Mouse (Mus musculus): ENCODE data around the gene Cwf19l1. TPM values are rescaled to one million over a fixed set of nuclear protein-coding genes. Genes with fewer than 3 reads are reported as not detected.

Gene Cwf19l1
- 0.34 and 1.0 TPM in 2 replicates for polyA plus RNA-seq (2012; rRNA removed)

GRCm38 (mm10) chr19:44135072-44135959, at the start of gene Cwf19l1:
Gene Cwf19l1 (minus strand): TSS chr19:44135876.

DNA sequence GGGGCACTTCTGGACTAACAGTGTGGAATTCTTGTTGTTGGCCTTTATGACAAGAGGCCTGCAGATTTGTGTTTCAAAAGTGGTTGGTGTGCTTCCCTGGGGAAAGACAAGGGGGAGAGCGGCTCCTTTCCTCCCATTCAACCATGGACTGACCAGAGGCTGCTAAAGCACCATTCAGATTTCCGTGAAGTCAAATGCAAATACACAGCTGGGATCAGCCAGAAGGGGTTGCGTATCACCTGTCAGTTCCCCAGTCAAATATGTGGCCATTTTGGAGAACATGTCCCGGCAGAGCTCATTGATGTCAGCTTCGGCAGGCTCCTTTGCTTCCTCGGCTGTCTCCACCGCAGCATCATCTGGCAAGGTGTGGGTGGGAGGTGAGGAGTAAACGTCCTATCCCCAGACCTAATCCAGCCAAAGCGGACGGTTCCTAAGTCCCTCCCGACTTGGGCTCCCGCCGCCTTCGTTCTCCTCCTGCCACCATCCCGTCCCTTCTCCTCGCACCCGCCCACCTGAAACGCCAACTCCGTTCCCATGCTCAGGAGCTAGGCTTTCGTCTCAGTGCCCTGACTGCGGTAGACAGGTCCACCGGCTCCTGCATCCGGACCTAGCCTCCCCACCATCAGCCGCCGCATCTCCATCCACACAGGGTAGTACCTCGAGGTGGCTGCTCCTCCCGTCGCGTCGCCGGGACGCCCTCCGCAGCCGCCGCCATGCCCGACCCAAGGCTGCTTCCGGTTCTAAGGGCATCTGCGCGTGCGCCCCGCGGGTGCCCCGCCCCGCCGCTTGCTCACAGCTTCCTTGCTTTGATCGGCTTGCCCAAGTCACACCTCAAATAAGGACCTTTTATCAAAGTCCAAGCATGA, 10.3 kb upstream of the Cwf19l1 start, which contains the start of gene Bloc1s2:
Gene Bloc1s2 (minus strand): TSS at position 745 of the 866 bp plus-strand sequence.

DNA sequence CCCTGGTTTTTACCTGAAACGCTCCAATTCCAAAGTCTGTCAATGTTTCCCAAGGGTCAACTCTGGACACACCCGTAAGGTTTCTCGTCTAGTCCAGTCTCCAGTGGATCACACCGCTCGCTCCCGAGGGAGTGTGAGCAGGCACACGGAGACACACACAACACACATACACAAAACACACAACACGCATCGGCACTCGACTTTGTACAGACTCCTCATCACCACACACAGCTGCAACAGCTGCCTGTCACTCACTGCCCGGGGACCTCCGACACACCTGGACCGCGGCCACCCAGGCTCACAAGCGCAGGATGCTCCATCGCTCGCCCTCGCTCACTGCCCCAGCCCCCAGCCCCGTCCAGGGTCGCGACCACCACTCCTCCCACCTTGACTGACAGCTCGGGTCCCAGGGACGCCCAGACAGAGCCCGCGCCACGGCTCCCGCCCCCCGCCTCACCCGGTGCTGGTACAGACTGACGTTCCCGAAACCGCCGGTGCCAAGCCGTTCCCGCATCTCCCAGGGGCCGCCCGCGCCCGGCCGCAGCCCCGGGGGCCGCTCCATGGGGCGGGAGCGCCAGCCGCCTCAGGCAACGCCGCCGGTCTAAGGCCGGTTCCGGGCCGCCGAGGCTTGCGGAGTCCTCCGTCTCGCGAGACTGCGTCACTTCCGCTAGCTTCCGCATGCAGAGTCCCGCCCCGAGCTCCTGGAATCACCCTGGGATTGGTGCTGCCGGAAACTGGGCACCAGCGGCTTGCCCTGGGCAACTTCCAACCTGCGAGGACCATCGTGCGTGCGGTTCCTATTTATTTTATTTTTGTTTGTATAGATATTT, 28.6 kb downstream of the Cwf19l1 start, which contains the start of gene Chuk:
Gene Chuk (minus strand): TSS at position 650 of the 830 bp plus-strand sequence.

DNA sequence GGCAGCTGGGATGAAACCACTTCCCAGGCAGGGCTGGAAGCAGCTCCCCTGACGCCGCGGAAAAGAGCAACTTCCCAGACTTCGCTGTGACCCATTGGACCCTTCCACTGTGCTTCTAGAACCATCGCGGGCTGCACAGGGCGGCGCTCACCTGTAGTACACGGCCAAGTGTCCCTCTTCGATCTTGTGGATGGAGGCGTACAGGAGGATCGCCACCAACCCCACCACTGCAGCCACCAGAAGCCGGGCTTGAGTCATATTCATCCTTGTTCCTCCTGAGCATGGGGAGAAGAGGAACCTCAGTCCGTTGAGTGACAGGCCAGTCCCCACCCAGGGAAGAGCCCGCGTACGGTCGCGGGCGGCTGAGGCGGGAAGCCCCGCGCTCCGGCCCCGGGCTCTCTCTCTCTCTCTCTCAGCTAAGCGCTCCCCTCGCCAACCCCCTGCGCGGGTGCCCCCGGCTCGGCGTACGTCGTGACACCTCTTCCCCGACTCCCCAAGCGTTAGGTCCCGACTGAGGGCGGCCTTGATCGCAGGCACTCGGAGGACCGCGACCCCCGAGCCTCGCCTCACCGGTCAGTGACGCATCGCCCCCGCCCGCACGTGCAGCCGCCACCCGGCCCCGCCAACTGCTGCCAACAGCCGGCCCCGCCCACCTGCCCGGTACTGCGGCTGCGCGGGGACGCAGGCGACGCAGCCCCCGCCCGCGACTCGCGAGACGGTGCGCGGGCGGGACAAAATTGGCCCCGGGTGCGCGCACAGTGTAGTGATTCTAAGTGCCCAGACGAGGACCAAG, 66.4 kb downstream of the Cwf19l1 start, which contains the start of gene Erlin1:
Gene Erlin1 (minus strand): TSS at position 665 of the 793 bp plus-strand sequence.

Other genes starting within 250 kb of the Cwf19l1 start
- gene Dnmbp, start 195.7 kb downstream of the Cwf19l1 start, polyA plus RNA-seq (2012; rRNA removed) = 10.4 and 11.3 TPM in 2 replicates
- gene Cpn1, start 149.3 kb downstream of the Cwf19l1 start, polyA plus RNA-seq (2012; rRNA removed) = 19.5 and 21.7 TPM in 2 replicates
- 1.5 and 1.7 TPM in 2 replicates for gene Cyp2c23, start 106.7 kb downstream of the Cwf19l1 start, polyA plus RNA-seq (2012; rRNA removed)
- 3.8 and 6.4 TPM in 2 replicates for gene Erlin1, start 66.1 kb downstream of the Cwf19l1 start, polyA plus RNA-seq (2012; rRNA removed)
- gene Chuk, start 28.4 kb downstream of the Cwf19l1 start, polyA plus RNA-seq (2012; rRNA removed) = 1.8 and 3.3 TPM in 2 replicates
- 5.2 and 5.8 TPM in 2 replicates for gene Bloc1s2, start 10.6 kb upstream of the Cwf19l1 start, polyA plus RNA-seq (2012; rRNA removed)
- gene Pkd2l1, start 56.6 kb upstream of the Cwf19l1 start, polyA plus RNA-seq (2012; rRNA removed) = not detected in 2 replicates
- not detected in 2 replicates for gene Scd3, start 67.4 kb upstream of the Cwf19l1 start, polyA plus RNA-seq (2012; rRNA removed)
- gene Scd2, start 157.8 kb upstream of the Cwf19l1 start, polyA plus RNA-seq (2012; rRNA removed) = 22.3 and 24.2 TPM in 2 replicates
- 0.05 TPM in 1 of 2 replicates, not detected in the other for gene Scd4, start 197.2 kb upstream of the Cwf19l1 start, polyA plus RNA-seq (2012; rRNA removed)

Measured in stomach, adult 2 months (tissue).